Mouse (Mus musculus): Measurements from ENCODE around the gene Lhpp. TPM values are rescaled to one million over a fixed set of nuclear protein-coding genes. Genes with fewer than 3 reads are reported as not detected.
"Not testable (repeated sequence)": the region's sequence is repeated elsewhere in the genome, so short reads cannot be mapped to it uniquely, and the experiment has no call there.

Gene Lhpp
- polyA plus RNA-seq, 1 experiment from 2014 or later: 46.6 TPM

GRCm38 (mm10) chr7:132656075-132656474 is 45.6 kb downstream of the Lhpp start:
- peak; percentile 39 for ATAC-seq (ENCODE audit: low FRiP score)
- Histone ChIP-seq H3K4me2 (replicated peaks) (0 out of 2 replicates have a peak overlapping the region, but pooled peaks have one; percentile 6), H3K36me3 (replicated peaks; ENCODE audit: control insufficient read depth, insufficient read depth) (no peaks in the 10 kb centered on the region), H3K27ac (peak overlapping the region; percentile 39; the same call in 1 of the 2 replicates), H3K9me3 (ENCODE audit: control insufficient read depth, low read length) (no peaks in the 10 kb centered on the region), H3K27me3 (ENCODE audit: control insufficient read depth, insufficient read depth, low read length) (no peaks in the 10 kb centered on the region), H3K4me1 (replicated peaks; ENCODE audit: control insufficient read depth, insufficient read depth, low read length) (peaks cover 15% of the 10 kb centered on the region; the same call in 1 of the 2 replicates), H3K4me3 (replicated peaks; ENCODE audit: low read length) (no peak overlapping the region), H3K9ac (no peak overlapping the region)
- peak; percentile 92 for DNase-seq (ENCODE audit: low spot score)
- 16% methylated on average over 9 of the region's 9 CpGs for WGBS

GRCm38 (mm10) chr7:132656548-132656947 is 46.1 kb downstream of the Lhpp start:
- Histone ChIP-seq H3K27ac (peak overlapping the region; percentile 39; the same call in 1 of the 2 replicates), H3K9me3 (ENCODE audit: control insufficient read depth, low read length) (no peaks in the 10 kb centered on the region), H3K4me2 (replicated peaks) (0 out of 2 replicates have a peak overlapping the region, but pooled peaks have one; percentile 6), H3K9ac (no peak overlapping the region), H3K36me3 (replicated peaks; ENCODE audit: control insufficient read depth, insufficient read depth) (no peaks in the 10 kb centered on the region), H3K4me3 (replicated peaks; ENCODE audit: low read length) (no peak overlapping the region), H3K4me1 (replicated peaks; ENCODE audit: control insufficient read depth, insufficient read depth, low read length) (peaks cover 15% of the 10 kb centered on the region; the same call in 1 of the 2 replicates), H3K27me3 (ENCODE audit: control insufficient read depth, insufficient read depth, low read length) (no peaks in the 10 kb centered on the region)
- WGBS: 3% methylated on average over 3 of the region's 3 CpGs
- ATAC-seq (ENCODE audit: low FRiP score) (peak; percentile 35; the same call in 1 of the 2 replicates), DNase-seq (ENCODE audit: low spot score) (peak; percentile 78)

- peaks cover 15% of the 10 kb centered on the region; the same call in 1 of the 2 replicates for H3K4me1 ChIP-seq (replicated peaks; ENCODE audit: control insufficient read depth, insufficient read depth, low read length)
- no peak overlapping the region for H3K9ac ChIP-seq
- WGBS: 47% methylated on average over 14 of the region's 14 CpGs
- no peak overlapping the region for H3K27ac ChIP-seq
- H3K4me2 ChIP-seq (replicated peaks): no peak overlapping the region
- no peaks in the 10 kb centered on the region for H3K27me3 ChIP-seq (ENCODE audit: control insufficient read depth, insufficient read depth, low read length)
- ATAC-seq (ENCODE audit: low FRiP score): no peak
- no peak for DNase-seq (ENCODE audit: low spot score)
- no peaks in the 10 kb centered on the region for H3K9me3 ChIP-seq (ENCODE audit: control insufficient read depth, low read length)
- no peaks in the 10 kb centered on the region for H3K36me3 ChIP-seq (replicated peaks; ENCODE audit: control insufficient read depth, insufficient read depth)
- H3K4me3 ChIP-seq (replicated peaks; ENCODE audit: low read length): no peak overlapping the region
Observed at GRCm38 (mm10) chr7:132657371-132658057, 47.1 kb downstream of the Lhpp start.

GRCm38 (mm10) chr7:132658058-132658450 is 47.6 kb downstream of the Lhpp start:
- no peaks in the 10 kb centered on the region for H3K9me3 ChIP-seq (ENCODE audit: control insufficient read depth, low read length)
- 19% methylated on average over 9 of the region's 9 CpGs for WGBS
- no peak overlapping the region for H3K4me3 ChIP-seq (replicated peaks; ENCODE audit: low read length)
- H3K9ac ChIP-seq: no peak overlapping the region
- no peak for ATAC-seq (ENCODE audit: low FRiP score)
- no peaks in the 10 kb centered on the region for H3K27me3 ChIP-seq (ENCODE audit: control insufficient read depth, insufficient read depth, low read length)
- H3K27ac ChIP-seq: no peak overlapping the region
- H3K36me3 ChIP-seq (replicated peaks; ENCODE audit: control insufficient read depth, insufficient read depth): no peaks in the 10 kb centered on the region
- H3K4me2 ChIP-seq (replicated peaks): no peak overlapping the region
- DNase-seq (ENCODE audit: low spot score): no peak
- peaks cover 15% of the 10 kb centered on the region; the same call in 1 of the 2 replicates for H3K4me1 ChIP-seq (replicated peaks; ENCODE audit: control insufficient read depth, insufficient read depth, low read length)

- WGBS: 90% methylated on average over 5 of the region's 5 CpGs
- peaks cover 15% of the 10 kb centered on the region; the same call in 1 of the 2 replicates for H3K4me1 ChIP-seq (replicated peaks; ENCODE audit: control insufficient read depth, insufficient read depth, low read length)
- ATAC-seq (ENCODE audit: low FRiP score): no peak
Observed at GRCm38 (mm10) chr7:132658688-132659087, 48.2 kb downstream of the Lhpp start.

GRCm38 (mm10) chr7:132659633-132660032 is 49.2 kb downstream of the Lhpp start:
- WGBS: 75% methylated on average over 7 of the region's 7 CpGs
- Histone ChIP-seq H3K27ac (no peak overlapping the region), H3K27me3 (ENCODE audit: control insufficient read depth, insufficient read depth, low read length) (no peaks in the 10 kb centered on the region), H3K9me3 (ENCODE audit: control insufficient read depth, low read length) (no peaks in the 10 kb centered on the region), H3K4me2 (replicated peaks) (no peak overlapping the region), H3K9ac (no peak overlapping the region), H3K4me3 (replicated peaks; ENCODE audit: low read length) (no peak overlapping the region), H3K4me1 (replicated peaks; ENCODE audit: control insufficient read depth, insufficient read depth, low read length) (peaks cover 15% of the 10 kb centered on the region; the same call in 1 of the 2 replicates), H3K36me3 (replicated peaks; ENCODE audit: control insufficient read depth, insufficient read depth) (no peaks in the 10 kb centered on the region)
- DNase-seq (ENCODE audit: low spot score) (no peak), ATAC-seq (ENCODE audit: low FRiP score) (no peak)

More at GRCm38 (mm10) chr7:132658688-132659087, 48.2 kb downstream of the Lhpp start:
- H3K27ac ChIP-seq: no peak overlapping the region
- no peak overlapping the region for H3K4me3 ChIP-seq (replicated peaks; ENCODE audit: low read length)
- H3K9ac ChIP-seq: no peak overlapping the region
- no peaks in the 10 kb centered on the region for H3K27me3 ChIP-seq (ENCODE audit: control insufficient read depth, insufficient read depth, low read length)
- no peak overlapping the region for H3K4me2 ChIP-seq (replicated peaks)
- no peak for DNase-seq (ENCODE audit: low spot score)
- H3K9me3 ChIP-seq (ENCODE audit: control insufficient read depth, low read length): no peaks in the 10 kb centered on the region
- H3K36me3 ChIP-seq (replicated peaks; ENCODE audit: control insufficient read depth, insufficient read depth): no peaks in the 10 kb centered on the region

GRCm38 (mm10) chr7:132662831-132663230 is 52.4 kb downstream of the Lhpp start:
- not testable (repeated sequence) for H3K9me3 ChIP-seq (ENCODE audit: control insufficient read depth, low read length); ATAC-seq (ENCODE audit: low FRiP score); H3K4me3 ChIP-seq (replicated peaks; ENCODE audit: low read length); H3K4me2 ChIP-seq (replicated peaks); H3K4me1 ChIP-seq (replicated peaks; ENCODE audit: control insufficient read depth, insufficient read depth, low read length); H3K27ac ChIP-seq; H3K9ac ChIP-seq; DNase-seq (ENCODE audit: low spot score); H3K36me3 ChIP-seq (replicated peaks; ENCODE audit: control insufficient read depth, insufficient read depth); H3K27me3 ChIP-seq (ENCODE audit: control insufficient read depth, insufficient read depth, low read length)
- WGBS: 74% methylated on average over 6 of the region's 6 CpGs

GRCm38 (mm10) chr7:132664815-132665214 is 54.4 kb downstream of the Lhpp start:
- no peak for DNase-seq (ENCODE audit: low spot score)
- H3K9me3 ChIP-seq (ENCODE audit: control insufficient read depth, low read length): no peaks in the 10 kb centered on the region
- H3K27me3 ChIP-seq (ENCODE audit: control insufficient read depth, insufficient read depth, low read length): no peaks in the 10 kb centered on the region
- H3K4me2 ChIP-seq (replicated peaks): no peak overlapping the region
- no peak overlapping the region for H3K27ac ChIP-seq
- no peak overlapping the region for H3K4me3 ChIP-seq (replicated peaks; ENCODE audit: low read length)
- ATAC-seq (ENCODE audit: low FRiP score): no peak
- H3K4me1 ChIP-seq (replicated peaks; ENCODE audit: control insufficient read depth, insufficient read depth, low read length): no peaks in the 10 kb centered on the region
- no peak overlapping the region for H3K9ac ChIP-seq
- 81% methylated on average over 6 of the region's 6 CpGs for WGBS
- H3K36me3 ChIP-seq (replicated peaks; ENCODE audit: control insufficient read depth, insufficient read depth): no peaks in the 10 kb centered on the region

GRCm38 (mm10) chr7:132665664-132666382 is 55.4 kb downstream of the Lhpp start:
- Histone ChIP-seq H3K4me3 (replicated peaks; ENCODE audit: low read length) (no peak overlapping the region), H3K9ac (no peak overlapping the region), H3K9me3 (ENCODE audit: control insufficient read depth, low read length) (no peaks in the 10 kb centered on the region), H3K27me3 (ENCODE audit: control insufficient read depth, insufficient read depth, low read length) (no peaks in the 10 kb centered on the region), H3K27ac (no peak overlapping the region), H3K36me3 (replicated peaks; ENCODE audit: control insufficient read depth, insufficient read depth) (no peaks in the 10 kb centered on the region), H3K4me2 (replicated peaks) (no peak overlapping the region), H3K4me1 (replicated peaks; ENCODE audit: control insufficient read depth, insufficient read depth, low read length) (no peaks in the 10 kb centered on the region)
- WGBS: 43% methylated on average over 8 of the region's 8 CpGs
- DNase-seq (ENCODE audit: low spot score) (no peak), ATAC-seq (ENCODE audit: low FRiP score) (no peak)
